Mouse (Mus musculus) heart, embryonic 11.5 days (tissue): ENCODE measurements around the gene Ipmk. TPM values are rescaled to one million over a fixed set of nuclear protein-coding genes. Genes with fewer than 3 reads are reported as not detected.

Experiments used
- ATAC-seq: fragments of 200-750 bp; cut with Nextera tagmentation; replicated peaks from 2 replicates; pipeline ENCODE4 v1.8.0; 2017; ENCODE audit warnings: moderate library complexity; ENCODE audit not compliant: insufficient number of reproducible peaks, low FRiP score, low TSS enrichment
- H3K27ac ChIP-seq: fragments of 300-500 bp; sonication (generic); 2 replicates; pipeline ENCODE4 v1.5.1; 2014; ENCODE audit warnings: mild to moderate bottlenecking, low read depth, low read length
- H3K27me3 ChIP-seq: fragments of 300-500 bp; sonication (generic); 2 replicates; pipeline ENCODE4 v1.6.1; 2014; ENCODE audit warnings: mild to moderate bottlenecking, low read length, mixed read lengths; ENCODE audit not compliant: control insufficient read depth, insufficient read depth
- H3K36me3 ChIP-seq: fragments of 300-500 bp; sonication (generic); 2 replicates; pipeline ENCODE4 v1.6.1; 2014; ENCODE audit warnings: mild to moderate bottlenecking, low read length, moderate library complexity, mixed read lengths; ENCODE audit not compliant: control insufficient read depth, insufficient read depth
- H3K4me1 ChIP-seq: fragments of 300-500 bp; sonication (generic); 2 replicates; pipeline ENCODE4 v1.6.1; 2014; ENCODE audit warnings: low read length; ENCODE audit not compliant: control insufficient read depth, insufficient read depth
- H3K4me2 ChIP-seq: fragments of 300-500 bp; sonication (generic); 2 replicates; pipeline ENCODE4 v1.6.1; 2014; ENCODE audit warnings: mild to moderate bottlenecking, moderate library complexity
- H3K4me3 ChIP-seq: fragments of 300-500 bp; sonication (generic); 2 replicates; pipeline ENCODE4 v1.5.1; 2014; ENCODE audit warnings: low read depth, low read length
- H3K9ac ChIP-seq: fragments of 300-500 bp; sonication (generic); 2 replicates; pipeline ENCODE4 v1.6.1; 2014; ENCODE audit warnings: mild to moderate bottlenecking, low read depth, low read length, moderate library complexity
- H3K9me3 ChIP-seq: fragments of 300-500 bp; sonication (generic); replicated peaks from 2 replicates; pipeline ENCODE4 v1.6.1; 2016; ENCODE audit warnings: low read length; ENCODE audit not compliant: control insufficient read depth
- WGBS: fragments of 180-500 bp; shearing (Covaris S2); extraction: QIAGEN DNeasy Blood & Tissue Kit; methylation state at CpG from one replicate; pipeline ENCODE4 v1.1.7; 2014; ENCODE audit not compliant: insufficient replicate concordance; 5-methylcytosine and 5-hydroxymethylcytosine counted together
- polyA plus RNA-seq: library from polyadenylated mRNA; unstranded; fragments of >200 nt; fragmentation: Nextera tagmentation; extraction: Ambion mirVana; gene quantifications from 2 replicates; pipeline ENCODE4 v1.2.1, GENCODE M21; 2014

Gene Ipmk
- polyA plus RNA-seq, 1 experiment from 2014 or later, result 9.7 TPM

- no peak overlapping the region for H3K27ac ChIP-seq
- WGBS, result 52% methylated on average over 7 of the region's 7 CpGs
- H3K9ac ChIP-seq, result no peak overlapping the region
- H3K4me1 ChIP-seq, result no peaks in the 10 kb centered on the region
- no peak overlapping the region for H3K4me2 ChIP-seq
- H3K27me3 ChIP-seq, result no peaks in the 10 kb centered on the region
- ATAC-seq, result no peak
- H3K36me3 ChIP-seq, result no peaks in the 10 kb centered on the region
- H3K4me3 ChIP-seq, result no peak overlapping the region
- H3K9me3 ChIP-seq, result no peaks in the 10 kb centered on the region
Observed at GRCm38 (mm10) chr10:71316497-71316896, 31.1 kb upstream of the Ipmk start.

DNA sequence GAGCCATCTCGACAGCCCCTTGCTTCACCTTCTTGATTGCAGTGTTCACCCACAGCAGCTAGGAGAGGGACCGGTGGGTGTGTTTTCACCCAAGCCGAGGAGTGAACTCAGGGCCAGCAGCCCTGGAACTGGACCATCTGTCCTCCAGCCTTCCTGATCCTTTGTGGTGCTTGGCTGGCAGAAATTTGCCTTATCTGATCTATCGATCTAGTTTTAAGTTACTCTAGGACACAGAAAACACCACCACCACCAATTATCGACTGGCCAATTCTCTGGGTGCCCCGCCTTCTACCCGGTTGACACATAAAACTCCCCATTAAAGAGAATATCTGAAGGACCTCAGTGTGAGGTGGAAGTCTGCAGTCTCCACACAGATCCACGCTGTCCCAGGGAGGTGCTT lies 23.9 kb upstream of the Ipmk start:
- no peak for ATAC-seq
- Histone ChIP-seq H3K9me3 (no peaks in the 10 kb centered on the region), H3K36me3 (no peaks in the 10 kb centered on the region), H3K4me1 (no peaks in the 10 kb centered on the region), H3K4me2 (no peak overlapping the region), H3K27me3 (no peaks in the 10 kb centered on the region), H3K9ac (no peak overlapping the region), H3K27ac (no peak overlapping the region), H3K4me3 (no peak overlapping the region)
- 83% methylated on average over 8 of the region's 8 CpGs for WGBS

DNA sequence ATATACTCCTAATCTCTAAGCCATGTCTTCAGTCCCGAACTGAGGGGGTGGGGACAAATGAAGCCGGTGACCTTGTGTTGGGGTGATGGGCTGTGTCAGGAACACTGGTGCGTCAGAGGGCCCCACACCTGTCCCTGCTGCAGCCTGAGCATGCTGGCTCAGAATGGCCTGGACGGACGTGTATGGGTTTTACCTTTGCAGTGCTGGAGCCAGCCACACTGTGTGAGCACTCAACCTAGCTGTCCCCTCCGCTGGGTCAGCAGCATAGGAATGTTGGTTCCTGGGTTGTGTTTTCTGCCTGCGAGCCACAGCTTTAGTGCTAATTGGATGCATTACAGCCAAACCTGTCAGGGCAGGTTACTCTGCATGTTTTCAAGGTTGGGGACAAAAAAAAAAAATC lies 21.4 kb upstream of the Ipmk start:
- no peak for ATAC-seq
- H3K36me3 ChIP-seq, result peaks cover 7% of the 10 kb centered on the region; the same call in 1 of the 2 replicates
- no peaks in the 10 kb centered on the region for H3K9me3 ChIP-seq
- no peak overlapping the region for H3K27ac ChIP-seq
- 59% methylated on average over 7 of the region's 7 CpGs for WGBS
- no peak overlapping the region for H3K4me3 ChIP-seq
- H3K4me1 ChIP-seq, result no peaks in the 10 kb centered on the region
- H3K27me3 ChIP-seq, result no peaks in the 10 kb centered on the region
- no peak overlapping the region for H3K9ac ChIP-seq
- no peak overlapping the region for H3K4me2 ChIP-seq

GRCm38 (mm10) chr10:71326789-71327188 lies 20.8 kb upstream of the Ipmk start:
- ATAC-seq, result no peak
- H3K27me3 ChIP-seq, result no peaks in the 10 kb centered on the region
- 13% methylated on average over 7 of the region's 7 CpGs for WGBS

GRCm38 (mm10) chr10:71327386-71327785 lies 20.2 kb upstream of the Ipmk start:
- 82% methylated on average over 10 of the region's 10 CpGs for WGBS
- H3K36me3 ChIP-seq, result peaks cover 7% of the 10 kb centered on the region; the same call in 1 of the 2 replicates
- H3K27me3 ChIP-seq, result no peaks in the 10 kb centered on the region
- no peak overlapping the region for H3K4me3 ChIP-seq
- no peaks in the 10 kb centered on the region for H3K4me1 ChIP-seq
- H3K27ac ChIP-seq, result no peak overlapping the region
- H3K9me3 ChIP-seq, result no peaks in the 10 kb centered on the region
- no peak for ATAC-seq
- no peak overlapping the region for H3K9ac ChIP-seq
- no peak overlapping the region for H3K4me2 ChIP-seq

More at GRCm38 (mm10) chr10:71326789-71327188, 20.8 kb upstream of the Ipmk start:
- H3K27ac ChIP-seq, result no peak overlapping the region
- H3K4me1 ChIP-seq, result no peaks in the 10 kb centered on the region
- no peak overlapping the region for H3K4me2 ChIP-seq
- H3K36me3 ChIP-seq, result peaks cover 7% of the 10 kb centered on the region; the same call in 1 of the 2 replicates
- no peak overlapping the region for H3K9ac ChIP-seq
- H3K4me3 ChIP-seq, result no peak overlapping the region
- H3K9me3 ChIP-seq, result no peaks in the 10 kb centered on the region

DNA sequence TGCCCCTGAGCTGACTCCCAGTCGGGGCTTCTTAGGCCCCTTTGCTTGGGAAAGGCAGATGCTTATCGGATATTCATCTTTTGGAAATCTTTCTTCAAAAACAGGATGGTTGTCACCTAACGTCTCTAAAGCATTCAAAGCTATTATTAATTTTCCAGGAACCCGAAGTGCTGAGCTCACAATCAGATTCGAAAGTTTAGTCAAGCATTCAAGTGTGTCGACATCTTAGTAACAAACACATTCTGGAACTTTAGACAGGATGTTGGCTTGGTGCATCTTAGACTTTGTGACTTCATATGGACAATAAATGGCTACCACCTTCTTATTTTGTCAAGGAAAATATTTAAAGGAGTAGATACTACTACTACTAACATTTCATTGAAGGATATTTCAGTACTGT lies 19.2 kb upstream of the Ipmk start:
- Histone ChIP-seq H3K9ac (no peak overlapping the region), H3K4me1 (no peaks in the 10 kb centered on the region), H3K36me3 (peaks cover 13% of the 10 kb centered on the region), H3K27ac (no peak overlapping the region), H3K4me3 (no peak overlapping the region), H3K27me3 (no peaks in the 10 kb centered on the region), H3K4me2 (no peak overlapping the region), H3K9me3 (no peaks in the 10 kb centered on the region)
- ATAC-seq, result no peak
- 84% methylated on average over 6 of the region's 6 CpGs for WGBS

DNA sequence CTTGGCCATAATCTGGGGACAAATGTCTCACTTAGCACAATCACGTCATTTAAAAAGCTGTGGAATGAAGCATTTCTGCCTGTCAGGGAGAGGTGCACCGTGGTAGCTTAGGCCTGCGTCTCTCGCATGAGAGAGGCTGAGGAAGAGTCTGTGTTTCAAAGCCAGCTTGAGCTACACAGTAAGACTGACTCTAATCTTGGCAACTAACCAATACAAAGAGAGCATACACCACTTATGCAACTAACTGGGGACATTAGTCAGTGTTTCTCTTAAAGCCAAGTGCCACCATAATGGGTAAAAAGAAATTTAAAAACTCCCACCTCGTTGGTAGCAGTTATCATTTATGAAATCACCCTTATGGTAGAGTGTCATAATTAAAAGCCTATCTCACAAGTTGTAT lies 18.7 kb upstream of the Ipmk start:
- no peaks in the 10 kb centered on the region for H3K4me1 ChIP-seq
- no peak overlapping the region for H3K27ac ChIP-seq
- H3K4me3 ChIP-seq, result no peak overlapping the region
- no peak overlapping the region for H3K4me2 ChIP-seq
- H3K9me3 ChIP-seq, result no peaks in the 10 kb centered on the region
- no peaks in the 10 kb centered on the region for H3K27me3 ChIP-seq
- no peak overlapping the region for H3K9ac ChIP-seq
- peaks cover 14% of the 10 kb centered on the region for H3K36me3 ChIP-seq
- ATAC-seq, result no peak
- 86% methylated on average over 5 of the region's 5 CpGs for WGBS

DNA sequence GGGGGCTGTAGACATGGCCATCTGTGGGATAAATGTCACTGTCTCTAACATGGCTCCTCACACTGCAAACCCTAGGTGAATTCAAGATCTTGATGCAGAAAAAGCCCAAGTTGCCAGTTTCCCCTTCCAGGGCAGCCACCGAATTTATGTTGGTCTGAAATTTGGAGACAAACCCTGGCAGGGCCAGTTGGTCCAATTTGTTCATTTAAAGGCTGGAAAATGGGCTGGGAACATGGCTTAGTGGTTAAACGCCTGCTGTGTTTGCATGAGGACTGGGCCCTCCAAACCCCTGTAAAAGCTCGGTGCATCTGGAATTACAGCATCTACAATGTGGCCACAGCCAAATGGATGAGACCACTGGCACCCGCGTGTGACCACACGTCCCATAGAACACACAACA lies 18.3 kb upstream of the Ipmk start:
- H3K4me3 ChIP-seq, result no peak overlapping the region
- H3K36me3 ChIP-seq, result peaks cover 14% of the 10 kb centered on the region
- no peak for ATAC-seq
- 91% methylated on average over 6 of the region's 6 CpGs for WGBS
- H3K27me3 ChIP-seq, result no peaks in the 10 kb centered on the region
- H3K27ac ChIP-seq, result no peak overlapping the region
- H3K9me3 ChIP-seq, result no peaks in the 10 kb centered on the region
- H3K9ac ChIP-seq, result no peak overlapping the region
- no peak overlapping the region for H3K4me2 ChIP-seq
- H3K4me1 ChIP-seq, result no peaks in the 10 kb centered on the region

DNA sequence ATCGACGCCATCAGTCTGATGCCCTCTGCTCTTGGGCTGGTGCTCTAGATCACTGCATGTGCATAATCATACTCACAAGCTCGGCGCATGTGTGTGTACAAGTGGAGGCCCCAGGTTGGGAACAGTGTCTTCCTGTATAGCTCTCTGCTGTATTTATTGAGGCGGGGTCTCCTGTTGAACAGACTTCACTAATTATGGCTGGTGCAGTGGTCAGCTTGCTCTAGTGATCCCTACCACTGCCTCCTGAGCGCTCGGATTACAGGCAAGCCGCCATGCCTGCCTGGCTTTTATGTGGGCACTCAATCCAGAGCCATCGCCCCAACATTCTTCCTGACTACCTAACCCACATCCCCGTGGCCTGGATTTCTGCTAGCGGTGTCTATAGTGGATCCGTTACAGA lies 17.5 kb upstream of the Ipmk start:
- Histone ChIP-seq H3K9me3 (no peaks in the 10 kb centered on the region), H3K27me3 (no peaks in the 10 kb centered on the region), H3K27ac (no peak overlapping the region), H3K4me1 (no peaks in the 10 kb centered on the region), H3K4me3 (no peak overlapping the region), H3K36me3 (peaks cover 14% of the 10 kb centered on the region), H3K9ac (no peak overlapping the region), H3K4me2 (no peak overlapping the region)
- ATAC-seq, result no peak
- WGBS, result 92% methylated on average over 12 of the region's 12 CpGs
